Mouse (Mus musculus) left cerebral cortex, adult 11 months (tissue): ENCODE measurements at regions not wholly inside any gene's neighbourhood (a gene's known extent, or its start where the extent isn't known, plus 50 kb on each side); places are given as distances from the start of the nearest gene placed in this dataset.

Experiments
- DNase-seq: peaks from one replicate; pipeline ENCODE4 v3.0.0; 2022; ENCODE audit warnings: low spot score

DNA sequence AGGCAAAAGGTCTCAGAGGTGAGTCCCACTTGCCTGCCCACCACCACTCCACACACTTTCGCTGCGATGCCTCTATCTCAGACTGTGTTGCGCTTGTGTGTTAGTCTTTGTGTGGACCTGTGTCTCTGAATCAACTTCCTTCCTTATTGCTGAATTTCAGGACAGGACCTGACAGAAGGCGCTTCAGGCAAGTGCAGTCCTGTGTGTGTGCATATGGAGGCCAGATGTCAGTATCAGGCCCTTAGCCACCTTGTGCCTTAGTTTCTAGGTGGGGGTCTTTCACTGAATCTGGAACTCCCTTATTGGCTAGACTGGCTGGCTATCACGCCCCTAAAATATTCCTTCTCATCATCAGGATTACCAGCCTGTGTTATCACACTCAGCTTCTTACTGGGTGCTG, 391.6 kb upstream of the Zmiz1 start:
- DNase-seq = no peak

DNA sequence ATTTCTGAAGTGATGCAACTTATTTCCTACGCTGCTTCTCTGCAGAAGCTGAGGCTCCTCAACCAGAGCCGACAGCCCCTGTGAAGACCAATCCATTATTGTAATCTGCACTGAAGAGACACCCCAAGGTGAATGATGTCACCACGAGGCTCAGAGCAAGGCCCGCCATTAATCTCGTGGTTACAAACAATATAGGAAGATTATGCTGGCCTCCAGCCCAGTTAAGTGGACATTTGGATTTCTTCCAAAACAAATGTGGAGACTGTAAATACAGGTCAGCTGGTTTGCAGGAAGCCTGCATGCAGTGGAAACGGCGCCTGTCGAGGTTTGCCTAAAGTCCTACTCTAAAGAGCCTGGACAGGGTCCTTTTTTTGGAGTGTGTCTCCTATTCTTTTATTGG, 390.6 kb upstream of the Zmiz1 start:
- no peak for DNase-seq

DNA sequence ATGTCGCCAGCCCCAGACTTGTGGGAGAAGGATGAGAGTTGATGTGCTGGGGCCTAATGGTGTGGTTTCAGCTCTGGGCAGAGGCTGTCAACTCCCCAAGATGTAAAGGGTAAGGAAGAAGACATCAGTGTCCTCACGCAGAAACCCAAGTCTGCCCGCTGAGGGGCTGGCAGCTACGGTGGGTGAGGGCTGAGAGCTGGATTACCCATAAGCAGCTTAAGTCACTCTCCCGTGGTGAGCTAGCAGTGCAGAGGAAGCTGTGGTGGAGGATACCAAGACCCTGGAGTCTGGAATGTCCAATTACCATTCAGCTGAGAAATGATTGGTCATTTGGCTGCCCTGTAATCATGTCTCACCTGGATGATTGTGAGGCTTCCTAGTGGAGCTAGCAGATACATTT, 385.8 kb upstream of the Zmiz1 start:
- DNase-seq = no peak

DNA sequence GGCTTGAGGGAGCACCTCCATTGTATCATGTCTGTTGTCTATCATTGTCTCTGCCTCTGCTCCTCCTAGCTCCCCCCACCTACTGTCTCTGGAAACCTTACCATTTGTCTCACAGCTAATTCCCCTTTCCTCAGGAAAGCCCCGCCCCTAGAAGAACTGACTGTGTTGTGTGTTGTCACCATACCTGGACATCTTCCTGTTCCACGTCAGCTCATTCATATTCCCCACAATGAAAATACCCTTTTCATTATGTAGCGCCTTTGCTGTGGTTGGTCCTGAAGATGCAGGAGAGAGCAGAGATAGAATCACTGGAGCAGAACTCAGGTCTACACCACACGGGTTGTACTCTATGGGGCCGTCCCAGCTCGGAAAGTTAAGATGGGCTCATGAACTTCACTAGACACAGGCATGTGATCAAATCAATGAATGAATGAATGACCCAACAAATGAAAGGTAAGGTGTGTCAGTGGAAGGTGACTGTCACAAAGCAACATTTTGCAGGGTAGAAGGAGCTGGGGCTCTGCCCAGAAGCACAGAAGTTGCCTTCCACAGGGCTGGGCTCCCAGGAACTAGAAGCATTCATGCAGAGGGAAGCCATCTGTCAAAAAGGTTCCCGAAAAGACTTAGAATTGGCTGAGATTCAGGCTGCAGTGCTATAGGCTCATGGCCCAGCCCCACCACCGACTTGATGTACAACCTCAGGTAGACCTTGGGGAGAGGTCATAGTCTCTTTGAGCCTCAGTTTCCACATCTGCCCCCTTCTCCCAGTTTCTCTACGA, 384.8 kb upstream of the Zmiz1 start:
- peak; percentile 12 for DNase-seq

DNA sequence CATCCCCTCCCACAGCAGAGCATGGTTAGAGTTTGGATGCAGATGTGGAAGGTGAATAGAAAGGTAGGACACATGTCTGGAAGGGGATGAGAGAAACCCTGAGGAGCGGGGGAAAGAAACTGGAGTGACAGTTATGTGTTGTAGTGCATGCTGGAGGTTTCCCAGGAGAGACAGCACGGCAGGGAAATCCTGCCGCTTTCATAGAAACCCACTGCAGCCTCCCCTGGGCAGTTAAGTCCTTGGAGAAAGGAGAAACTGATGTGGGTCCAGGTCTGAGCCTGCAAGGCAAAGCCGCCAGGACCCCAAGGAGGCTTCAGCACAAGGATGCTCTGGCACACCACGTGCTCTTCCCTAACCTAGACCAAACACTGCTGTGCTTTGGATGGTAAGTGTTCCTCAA, 384.1 kb upstream of the Zmiz1 start:
- no peak for DNase-seq

DNA sequence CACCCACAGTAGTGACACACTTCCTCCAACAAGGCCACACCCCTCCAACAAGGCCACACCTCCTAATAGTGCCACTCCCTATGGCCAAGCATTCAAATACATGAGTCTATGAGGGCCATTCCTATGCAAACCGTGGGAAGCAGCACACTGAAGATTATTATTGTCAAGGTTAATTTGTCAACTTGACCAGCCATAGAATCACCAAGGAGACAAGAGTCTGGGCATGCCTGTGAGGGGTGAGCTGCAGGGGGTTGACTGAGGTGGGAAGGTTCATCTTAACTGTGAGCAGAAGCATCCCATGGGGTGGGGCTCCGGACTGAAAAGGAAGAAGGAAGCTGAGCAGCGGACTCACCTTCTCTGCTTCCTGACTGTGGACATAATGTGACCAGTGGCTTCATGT, 378.6 kb upstream of the Zmiz1 start:
- DNase-seq = no peak

DNA sequence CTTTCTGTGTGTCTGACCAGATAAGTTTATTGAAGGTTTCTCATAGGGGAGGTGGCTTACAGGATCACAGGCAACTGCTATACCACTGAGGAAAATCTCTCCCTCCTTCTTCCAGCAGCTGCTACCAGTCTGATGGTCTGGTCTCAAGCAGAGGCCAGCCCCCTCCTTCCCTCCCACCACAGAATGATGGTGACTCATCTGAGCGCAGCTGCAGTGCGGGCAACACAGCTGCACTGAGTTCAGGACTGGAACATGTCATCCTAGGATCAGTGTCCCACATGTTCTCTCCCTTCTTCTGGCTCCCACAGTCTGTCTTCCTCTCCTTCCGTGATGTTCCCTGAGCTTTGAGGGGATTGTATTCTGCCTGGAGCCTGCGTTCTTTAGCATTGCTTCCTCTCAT, 375.1 kb upstream of the Zmiz1 start:
- no peak for DNase-seq

DNA sequence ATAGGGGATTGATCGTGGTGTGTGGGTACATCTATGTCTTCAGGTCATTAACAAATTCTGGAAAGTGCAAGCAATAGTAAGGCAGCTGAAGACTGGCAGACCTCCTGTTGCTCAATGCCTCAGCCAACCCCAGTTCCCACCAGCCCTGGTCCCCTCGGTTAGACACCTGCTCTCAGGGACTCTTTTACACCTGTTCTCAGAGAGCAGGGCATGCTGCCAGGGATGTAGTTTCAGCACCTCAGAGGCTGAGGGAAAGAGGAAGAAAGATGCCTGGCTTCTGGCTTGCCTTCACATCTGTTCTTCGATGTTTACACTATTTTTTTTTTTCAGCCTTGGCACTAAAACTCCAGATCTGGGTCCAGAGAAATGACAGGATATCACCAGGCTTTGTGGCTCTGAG, 362.2 kb upstream of the Zmiz1 start:
- no peak for DNase-seq

DNA sequence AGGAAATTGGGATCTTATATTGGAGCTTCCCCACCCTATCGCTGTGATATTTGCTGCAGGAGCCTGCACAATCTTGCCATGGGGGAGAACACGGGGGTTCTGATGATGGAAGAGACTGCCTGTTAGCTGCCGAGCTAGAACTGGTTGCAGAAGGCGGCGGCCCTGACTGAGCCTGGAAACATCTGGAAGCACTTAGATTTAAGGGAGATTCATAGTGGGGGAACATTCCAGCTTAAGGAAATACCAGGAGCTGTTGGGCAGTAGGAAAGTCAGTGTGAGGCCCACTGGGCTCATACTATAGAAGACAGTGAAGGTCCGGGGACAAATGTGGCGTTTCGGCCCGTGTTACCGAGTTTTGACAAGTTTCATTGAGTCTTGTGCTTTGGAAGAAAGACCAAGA, 353.6 kb upstream of the Zmiz1 start:
- no peak for DNase-seq

DNA sequence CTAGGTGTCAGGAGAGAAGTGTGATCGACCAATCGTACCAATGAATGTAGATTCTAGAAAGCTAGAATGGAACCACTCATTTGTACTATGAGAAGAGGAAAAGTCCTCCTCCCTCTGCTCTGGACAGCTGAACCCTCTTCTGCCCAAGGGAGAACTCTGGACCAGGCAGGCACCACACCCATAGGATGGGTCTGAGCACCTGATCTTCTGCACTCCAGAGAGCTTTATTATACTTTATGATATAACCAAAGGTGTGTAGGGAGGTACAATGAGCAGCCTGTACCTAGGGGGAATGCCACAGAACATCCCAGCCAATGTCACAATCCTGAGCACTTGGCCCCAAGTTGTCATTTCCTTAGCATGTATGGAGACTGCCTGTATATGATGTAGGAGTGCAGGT, 352.5 kb upstream of the Zmiz1 start:
- no peak for DNase-seq

DNA sequence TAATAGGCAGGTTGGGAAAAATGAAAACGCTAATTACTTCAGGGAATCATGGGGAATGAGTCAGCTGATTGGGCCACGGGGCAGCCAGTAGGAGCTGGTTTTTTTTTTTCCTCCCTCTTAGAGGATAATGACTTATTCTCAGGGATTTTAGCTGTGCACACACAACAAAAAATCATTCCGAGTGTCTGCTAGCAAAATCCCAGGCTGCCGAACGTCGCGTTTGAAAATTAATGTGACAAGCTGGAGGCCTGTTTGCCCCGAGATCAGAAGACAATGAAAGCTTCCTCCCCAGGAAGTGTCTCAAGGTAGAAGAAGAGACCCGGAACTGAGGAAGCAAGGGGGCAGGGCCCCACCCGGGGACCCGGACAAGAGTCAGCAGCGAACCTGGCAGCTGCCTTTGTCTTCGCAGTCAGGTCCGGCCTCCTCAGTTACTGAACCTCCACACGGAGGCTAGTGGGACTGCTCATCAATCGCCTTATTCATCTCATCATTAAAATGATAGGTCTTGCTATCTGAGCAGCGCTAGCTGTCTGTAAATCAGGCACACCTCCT, 350.8 kb upstream of the Zmiz1 start:
- DNase-seq = no peak

DNA sequence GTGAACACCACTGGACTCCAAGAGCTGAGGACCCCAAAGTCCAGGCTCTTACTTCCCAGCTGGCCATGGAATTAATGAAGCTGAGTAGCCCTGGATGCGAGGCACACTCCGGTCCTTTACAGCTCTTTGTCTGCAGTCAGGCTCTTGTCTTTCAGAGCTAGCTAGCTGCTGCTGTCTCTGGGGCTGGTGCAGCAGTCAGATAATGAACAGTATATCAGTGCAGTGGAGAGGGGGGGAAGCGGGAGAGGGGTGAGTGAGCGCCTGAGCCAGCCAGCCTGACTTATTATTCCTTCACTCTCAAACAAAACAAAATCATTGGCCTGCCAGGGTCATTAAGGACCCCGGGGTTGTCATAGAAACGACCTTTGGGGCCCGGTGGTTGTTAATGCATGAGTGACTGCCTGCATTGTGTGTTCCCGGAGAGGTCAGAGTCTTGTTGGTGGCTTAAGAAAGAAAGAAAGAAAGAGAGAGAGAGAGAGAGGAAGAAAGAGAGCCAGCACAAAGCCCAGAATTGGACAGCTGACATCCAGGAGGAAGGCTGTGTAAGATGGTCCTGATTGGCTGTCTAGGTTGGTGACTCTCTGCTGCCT, 350.2 kb upstream of the Zmiz1 start:
- no peak for DNase-seq

DNA sequence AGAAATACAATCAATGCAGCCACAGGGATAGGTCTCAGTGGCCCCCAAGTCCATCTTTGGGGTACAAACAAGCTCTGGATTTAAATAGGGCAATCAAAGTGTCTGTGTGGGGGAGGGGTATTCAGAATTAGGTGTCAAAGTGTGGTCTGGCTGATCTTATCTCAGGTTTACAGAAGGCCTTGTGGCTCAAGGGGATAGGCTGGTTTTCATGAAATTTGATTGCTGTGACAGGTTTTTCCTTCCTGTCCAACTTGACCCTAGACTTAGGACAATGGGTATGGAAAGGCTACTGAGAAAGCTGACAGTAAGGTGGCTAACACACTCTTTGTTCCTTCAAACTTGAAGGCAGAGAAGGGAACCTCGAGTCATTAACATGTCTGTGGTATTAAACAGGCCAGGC, 349.3 kb upstream of the Zmiz1 start:
- DNase-seq = no peak

DNA sequence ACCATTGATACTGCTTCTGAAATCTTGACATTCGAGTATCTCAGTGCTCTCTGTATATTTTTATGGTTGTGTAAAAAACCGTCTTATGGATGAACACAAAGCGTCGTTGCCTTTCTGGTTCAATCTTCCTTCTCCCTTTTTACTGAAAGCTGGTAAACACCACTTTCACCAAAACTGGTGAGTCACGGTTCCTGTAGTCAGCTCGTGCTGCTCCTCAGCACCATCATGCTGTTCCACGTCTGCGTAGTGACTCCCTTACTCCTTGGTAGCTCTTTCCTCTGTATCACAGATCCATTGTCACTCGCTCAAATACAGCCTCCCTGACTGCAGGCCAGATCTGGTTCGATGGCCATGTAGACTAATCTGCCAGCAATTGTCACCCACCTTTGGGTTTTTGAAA, 346.2 kb upstream of the Zmiz1 start:
- no peak for DNase-seq

DNA sequence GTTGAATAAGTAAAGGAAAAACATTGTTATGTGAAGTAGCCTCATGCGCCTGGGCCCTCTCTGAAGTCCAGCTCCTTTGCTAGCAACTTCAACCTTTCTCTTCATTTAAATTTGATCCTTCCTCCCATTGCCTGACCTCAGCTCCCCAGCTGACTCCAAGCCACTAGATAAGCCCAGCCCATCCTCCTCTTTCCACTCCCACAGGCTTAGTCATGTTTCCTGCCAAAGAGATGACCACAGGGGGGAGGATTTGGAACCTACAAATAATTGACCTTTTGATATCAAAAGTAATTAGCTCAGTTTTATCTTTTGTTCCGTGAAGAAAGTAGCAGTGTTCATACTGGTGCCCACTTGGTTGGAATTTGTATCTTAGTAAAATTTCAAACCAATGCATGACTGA, 345.7 kb upstream of the Zmiz1 start:
- no peak for DNase-seq

DNA sequence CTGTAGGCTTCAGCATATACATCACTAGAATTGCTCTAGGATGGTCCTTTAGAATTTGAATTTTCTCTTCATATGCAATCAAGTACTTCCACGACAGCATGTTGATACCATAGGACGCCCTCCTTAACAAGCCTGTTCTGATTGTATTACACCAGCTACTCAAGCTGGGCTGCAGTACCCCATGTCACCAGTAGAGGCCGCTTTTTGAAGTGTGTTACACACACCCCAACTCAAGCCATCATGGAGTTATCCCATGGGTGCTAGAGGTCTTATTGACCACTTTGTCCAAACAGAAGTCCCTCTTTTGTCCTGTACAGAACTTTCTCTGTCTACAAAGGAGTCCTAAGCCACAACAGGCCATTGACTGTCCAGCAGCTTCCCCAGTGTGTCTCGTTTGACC, 342.6 kb upstream of the Zmiz1 start:
- peak; percentile 50 for DNase-seq

DNA sequence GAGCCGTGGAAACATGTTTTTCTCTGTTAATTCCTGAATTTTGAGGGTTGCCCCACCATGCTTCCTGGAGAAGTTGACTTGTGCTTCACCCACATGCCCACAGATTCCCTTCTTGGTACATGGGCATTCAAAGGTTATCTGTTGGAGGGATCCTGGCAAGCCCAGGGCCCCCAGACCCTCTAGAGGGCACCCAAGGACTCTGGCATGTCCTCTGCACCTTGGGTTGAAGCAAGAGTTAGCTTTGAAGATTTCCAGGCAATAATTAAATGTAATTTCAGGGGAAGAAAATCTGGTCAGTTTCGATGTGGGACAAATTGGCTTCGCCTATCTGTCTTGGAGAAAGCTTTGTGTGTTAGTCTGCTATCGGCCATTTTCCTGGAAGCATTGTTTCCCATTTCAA, 339.0 kb upstream of the Zmiz1 start:
- DNase-seq = no peak

DNA sequence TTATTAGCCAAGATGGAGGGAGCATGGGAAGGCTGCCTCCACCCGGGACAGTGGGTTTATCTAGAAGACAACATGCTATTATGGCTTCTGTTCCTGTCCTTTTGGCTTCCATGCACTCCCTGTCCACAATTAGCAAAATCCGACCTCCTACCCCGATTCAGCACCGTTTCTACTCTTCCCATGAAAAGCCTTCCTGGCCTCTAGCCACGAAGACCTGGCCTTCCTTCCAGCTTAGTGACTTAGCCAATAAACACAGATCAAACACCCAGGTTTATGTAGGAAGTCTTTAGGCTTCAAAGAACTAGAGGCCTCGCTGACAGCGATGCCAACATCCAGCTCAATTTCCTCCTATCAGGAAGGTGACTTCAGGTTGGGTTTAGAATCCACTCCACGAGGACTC, 338.5 kb upstream of the Zmiz1 start:
- no peak for DNase-seq

DNA sequence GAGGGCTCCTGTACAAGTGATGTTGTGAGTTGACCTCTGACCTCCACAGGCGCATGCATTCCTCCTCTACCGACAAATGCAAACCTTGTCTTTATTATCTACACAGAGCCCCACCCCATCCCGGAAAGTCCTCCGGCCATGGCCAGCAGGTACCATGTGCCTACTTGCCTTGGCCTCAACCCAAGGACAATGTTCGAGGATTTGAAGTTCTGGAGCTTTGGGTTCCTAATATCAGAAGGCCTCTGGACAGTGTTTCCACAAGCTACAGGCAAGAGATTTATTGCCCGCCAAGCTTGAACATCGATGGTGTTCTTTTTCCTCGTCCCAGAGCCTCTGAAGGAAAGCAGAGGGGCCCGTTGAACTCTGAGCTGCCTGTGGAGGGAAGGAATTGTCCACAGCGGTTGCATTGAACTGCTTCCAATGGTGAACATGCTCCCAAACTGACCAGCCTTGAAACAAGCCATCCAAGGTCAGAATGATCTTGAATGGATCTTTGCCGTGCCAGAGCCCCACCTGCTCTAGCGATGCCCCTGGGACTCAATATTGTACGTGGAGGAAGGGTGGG, 335.9 kb upstream of the Zmiz1 start:
- DNase-seq = no peak

DNA sequence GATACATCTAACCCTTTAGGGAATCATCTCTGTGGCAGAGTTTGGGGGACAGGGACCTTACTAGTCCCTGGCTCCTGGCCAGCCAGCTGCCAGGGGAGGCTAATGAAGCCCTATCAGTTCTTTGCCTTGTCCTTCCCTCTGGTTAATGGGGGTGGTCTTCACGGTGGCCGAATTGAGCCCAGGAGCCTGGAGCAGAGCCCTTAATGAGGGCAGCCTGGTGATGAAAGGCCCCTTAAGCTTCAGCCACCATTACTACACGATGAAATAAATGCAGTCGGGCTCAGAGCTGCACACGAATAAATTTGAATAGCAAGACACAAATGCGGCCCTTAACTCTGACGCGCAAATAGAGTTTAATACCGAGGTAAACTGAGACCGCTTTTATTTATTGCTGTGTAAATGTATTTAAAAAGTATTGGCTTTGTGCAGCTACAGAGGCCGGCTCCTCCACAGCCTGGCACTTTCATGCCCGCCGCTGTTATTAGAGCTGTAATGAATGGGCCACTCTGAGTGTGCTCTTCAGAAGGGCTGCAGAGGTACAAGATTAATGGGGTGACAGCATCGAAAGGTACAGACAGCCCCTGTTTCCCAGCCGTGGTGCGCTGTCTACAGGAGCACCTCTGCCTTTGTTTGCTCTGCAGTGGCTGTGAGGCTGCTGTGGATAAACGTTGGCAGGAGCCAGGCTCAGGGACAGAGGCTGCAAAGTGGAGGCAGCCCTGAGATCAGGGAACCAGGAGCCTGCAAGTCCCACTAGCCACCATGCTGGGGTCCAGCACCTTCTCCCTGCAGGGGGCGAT, 335.2 kb upstream of the Zmiz1 start:
- DNase-seq = no peak

DNA sequence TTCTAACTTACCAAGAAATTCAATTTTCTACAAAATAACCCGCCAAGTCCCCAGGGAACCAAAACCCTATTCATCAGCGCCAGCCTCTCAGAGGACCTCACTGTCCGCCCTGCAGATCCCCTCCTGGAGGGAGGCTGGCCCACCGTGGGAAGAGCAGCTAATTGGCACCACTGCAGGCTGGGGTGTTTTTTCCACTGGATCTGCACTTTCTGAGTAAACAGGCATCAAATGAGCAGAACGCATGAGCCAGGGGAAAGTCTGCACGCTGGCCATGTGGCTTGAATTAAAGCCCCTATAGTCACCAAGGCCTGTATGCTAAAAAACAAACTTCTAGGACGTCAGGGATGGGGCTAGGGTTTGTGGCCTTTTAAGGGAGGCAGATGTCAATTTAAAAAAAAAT, 332.4 kb upstream of the Zmiz1 start:
- no peak for DNase-seq

DNA sequence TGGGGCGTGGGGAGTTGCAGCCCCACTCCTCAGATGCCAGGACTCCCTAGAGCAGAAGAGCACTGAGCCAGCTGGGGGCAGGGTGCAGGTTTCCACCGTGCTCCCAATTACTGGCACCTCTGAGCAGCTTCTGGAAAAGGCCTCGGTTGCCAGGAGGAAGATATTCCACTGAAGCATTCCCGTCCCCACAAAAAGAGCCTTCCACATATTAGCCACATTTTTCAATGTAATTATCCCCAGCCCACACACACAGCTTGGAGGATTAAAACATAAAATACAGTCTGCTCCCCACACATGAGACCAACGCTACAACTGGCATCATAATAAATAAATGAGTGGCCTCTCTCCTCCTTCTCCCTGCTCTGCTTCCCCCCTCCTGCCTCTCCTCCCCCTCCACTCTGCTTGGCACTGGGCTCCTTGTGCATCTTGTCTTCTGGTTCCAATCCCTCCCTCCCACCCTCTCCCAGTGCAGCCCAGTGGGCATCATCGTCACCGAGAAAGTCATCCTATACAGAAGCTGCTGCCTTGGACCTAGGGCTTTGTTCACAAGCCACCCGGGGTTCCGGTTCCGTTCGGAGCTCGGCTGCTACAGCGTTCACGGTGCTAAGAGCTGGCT, 331.3 kb upstream of the Zmiz1 start:
- no peak for DNase-seq
